Mouse (Mus musculus) lung, postnatal 0 days (tissue): Measurements from ENCODE around the gene Rab3gap2. TPM values are rescaled to one million over a fixed set of nuclear protein-coding genes. Genes with fewer than 3 reads are reported as not detected.

Experiments used
- ATAC-seq: fragments of 200-750 bp; cut with Nextera tagmentation; 2 replicates; pipeline ENCODE4 v1.8.0; 2017; ENCODE audit warnings: moderate library complexity
- DNase-seq: peaks from one replicate; pipeline ENCODE4 v3.0.0-alpha.2; 2016; ENCODE audit warnings: low spot score
- H3K27ac ChIP-seq: fragments of 300-500 bp; sonication (generic); 2 replicates; pipeline ENCODE4 v1.5.1; 2014; ENCODE audit warnings: antibody characterized with exemption, mild to moderate bottlenecking, low read length, mixed read lengths
- H3K27me3 ChIP-seq: fragments of 300-500 bp; sonication (generic); replicated peaks from 2 replicates; pipeline ENCODE4 v1.6.1; 2014; ENCODE audit warnings: low read length, mixed read lengths; ENCODE audit not compliant: insufficient read depth
- H3K36me3 ChIP-seq: fragments of 300-500 bp; sonication (generic); 2 replicates; pipeline ENCODE4 v1.6.1; 2014; ENCODE audit warnings: low read length, mixed read lengths; ENCODE audit not compliant: insufficient read depth
- H3K4me1 ChIP-seq: fragments of 300-500 bp; sonication (generic); 2 replicates; pipeline ENCODE4 v1.6.1; 2014; ENCODE audit warnings: antibody characterized with exemption, low read depth, low read length, mixed read lengths; ENCODE audit not compliant: insufficient read depth
- H3K4me2 ChIP-seq: fragments of 300-500 bp; sonication (generic); replicated peaks from 2 replicates; pipeline ENCODE4 v1.6.1; 2014; ENCODE audit warnings: low read depth, mild to moderate bottlenecking, low read length, moderate library complexity, mixed read lengths
- H3K4me3 ChIP-seq: fragments of 300-500 bp; sonication (generic); 2 replicates; pipeline ENCODE4 v1.5.1; 2014; ENCODE audit warnings: low read depth, low read length
- H3K9ac ChIP-seq: fragments of 300-500 bp; sonication (generic); replicated peaks from 2 replicates; pipeline ENCODE4 v1.6.1; 2014; ENCODE audit warnings: low read depth, mild to moderate bottlenecking
- H3K9me3 ChIP-seq: fragments of 300-500 bp; sonication (generic); 2 replicates; pipeline ENCODE4 v1.6.1; 2016; ENCODE audit warnings: low read length, mixed read lengths
- CTCF ChIP-seq: IDR thresholded peaks from 2 replicates; pipeline ENCODE4 v1.5.1; 2016; ENCODE audit warnings: antibody characterized with exemption, mild to moderate bottlenecking
- EP300 ChIP-seq: IDR thresholded peaks from 2 replicates; pipeline ENCODE4 v1.6.1; 2016; ENCODE audit warnings: antibody characterized with exemption, mild to moderate bottlenecking, control low read depth
- WGBS: fragments of 180-500 bp; shearing (Covaris S2); extraction: QIAGEN DNeasy Blood & Tissue Kit; methylation state at CpG from one replicate; pipeline ENCODE4 v1.1.7; 2014; 5-methylcytosine and 5-hydroxymethylcytosine counted together
- polyA plus RNA-seq: library from polyadenylated mRNA; unstranded; fragments of >200 nt; fragmentation: Nextera tagmentation; extraction: Ambion mirVana; gene quantifications from 2 replicates; pipeline ENCODE4 v1.2.1, GENCODE M21; 2015

Rab3gap2 gene
- polyA plus RNA-seq, 1 experiment from 2014 or later: 14.5 TPM

GRCm38 (mm10) chr1:185236530-185236929 is 32.6 kb downstream of the Rab3gap2 start:
- Histone ChIP-seq H3K4me1 (no peaks in the 10 kb centered on the region), H3K9me3 (no peaks in the 10 kb centered on the region), H3K27me3 (no peaks in the 10 kb centered on the region), H3K27ac (no peak overlapping the region), H3K9ac (no peak overlapping the region), H3K4me2 (no peak overlapping the region), H3K4me3 (no peak overlapping the region), H3K36me3 (peaks cover 26% of the 10 kb centered on the region)
- DNase-seq: peak; percentile 83
- ATAC-seq: peak; percentile 71
- WGBS: 70% methylated on average over 4 of the region's 4 CpGs
- TF ChIP-seq CTCF (peak; percentile 55), EP300 (no peak)

GRCm38 (mm10) chr1:185243013-185243412 is 39.1 kb downstream of the Rab3gap2 start:
- Histone ChIP-seq H3K4me3 (no peak overlapping the region), H3K27me3 (no peaks in the 10 kb centered on the region), H3K27ac (no peak overlapping the region), H3K9ac (no peak overlapping the region), H3K36me3 (peaks cover 45% of the 10 kb centered on the region), H3K4me1 (no peaks in the 10 kb centered on the region), H3K4me2 (no peak overlapping the region), H3K9me3 (no peaks in the 10 kb centered on the region)
- TF ChIP-seq CTCF: no peak
- TF ChIP-seq EP300: no peak
- DNase-seq (no peak), ATAC-seq (no peak)
- 78% methylated on average over 8 of the region's 8 CpGs for WGBS

GRCm38 (mm10) chr1:185245456-185245855 is 41.5 kb downstream of the Rab3gap2 start:
- H3K9ac ChIP-seq: no peak overlapping the region

GRCm38 (mm10) chr1:185247429-185248085 is 43.6 kb downstream of the Rab3gap2 start:
- 82% methylated on average over 20 of the region's 20 CpGs for WGBS
- no peak for ATAC-seq
- no peaks in the 10 kb centered on the region for H3K9me3 ChIP-seq
- H3K4me2 ChIP-seq: no peak overlapping the region
- no peak overlapping the region for H3K4me3 ChIP-seq
- no peaks in the 10 kb centered on the region for H3K27me3 ChIP-seq
- no peak overlapping the region for H3K27ac ChIP-seq
- no peak for DNase-seq
- TF ChIP-seq EP300: no peak
- no peak for TF ChIP-seq CTCF
- H3K9ac ChIP-seq: no peak overlapping the region
- H3K36me3 ChIP-seq: peaks cover 35% of the 10 kb centered on the region
- no peaks in the 10 kb centered on the region for H3K4me1 ChIP-seq

More at GRCm38 (mm10) chr1:185245456-185245855, 41.5 kb downstream of the Rab3gap2 start:
- ATAC-seq (no peak), DNase-seq (no peak)
- H3K27ac ChIP-seq: no peak overlapping the region
- peaks cover 35% of the 10 kb centered on the region; the same call in 1 of the 2 replicates for H3K36me3 ChIP-seq
- H3K27me3 ChIP-seq: no peaks in the 10 kb centered on the region
- H3K4me1 ChIP-seq: no peaks in the 10 kb centered on the region
- WGBS: 74% methylated on average over 5 of the region's 7 CpGs
- no peak overlapping the region for H3K4me3 ChIP-seq
- no peak for TF ChIP-seq CTCF
- TF ChIP-seq EP300: no peak
- H3K4me2 ChIP-seq: no peak overlapping the region
- H3K9me3 ChIP-seq: no peaks in the 10 kb centered on the region

- Histone ChIP-seq H3K36me3 (peaks cover 35% of the 10 kb centered on the region), H3K9ac (no peak overlapping the region), H3K27me3 (no peaks in the 10 kb centered on the region), H3K4me2 (no peak overlapping the region), H3K4me3 (no peak overlapping the region), H3K27ac (no peak overlapping the region), H3K4me1 (0 out of 2 replicates have a peak, but pooled peaks cover 4% of the 10 kb centered on the region), H3K9me3 (no peaks in the 10 kb centered on the region)
- WGBS: 58% methylated on average over 8 of the region's 8 CpGs
- TF ChIP-seq EP300: peak; percentile 29; the same call in 1 of the 2 replicates
- no peak for TF ChIP-seq CTCF
- DNase-seq (peak; percentile 45), ATAC-seq (no peak)
Measured at GRCm38 (mm10) chr1:185248728-185249127, 44.8 kb downstream of the Rab3gap2 start.

GRCm38 (mm10) chr1:185252351-185252750 is 48.4 kb downstream of the Rab3gap2 start:
- H3K4me1 ChIP-seq: 0 out of 2 replicates have a peak, but pooled peaks cover 4% of the 10 kb centered on the region
- no peaks in the 10 kb centered on the region for H3K27me3 ChIP-seq
- TF ChIP-seq CTCF: no peak
- no peak for TF ChIP-seq EP300
- ATAC-seq: no peak
- no peak for DNase-seq
- H3K9me3 ChIP-seq: no peaks in the 10 kb centered on the region
- no peak overlapping the region for H3K9ac ChIP-seq
- 67% methylated on average over 3 of the region's 3 CpGs for WGBS
- H3K4me2 ChIP-seq: no peak overlapping the region
- peaks cover 23% of the 10 kb centered on the region for H3K36me3 ChIP-seq
- no peak overlapping the region for H3K27ac ChIP-seq
- no peak overlapping the region for H3K4me3 ChIP-seq
